Mouse (Mus musculus): Measurements from ENCODE around the gene Slc12a6. TPM values are rescaled to one million over a fixed set of nuclear protein-coding genes. Genes with fewer than 3 reads are reported as not detected.

Gene Slc12a6
- polyA plus RNA-seq (2012; rRNA removed) = 106 and 115 TPM in 2 replicates

DNA sequence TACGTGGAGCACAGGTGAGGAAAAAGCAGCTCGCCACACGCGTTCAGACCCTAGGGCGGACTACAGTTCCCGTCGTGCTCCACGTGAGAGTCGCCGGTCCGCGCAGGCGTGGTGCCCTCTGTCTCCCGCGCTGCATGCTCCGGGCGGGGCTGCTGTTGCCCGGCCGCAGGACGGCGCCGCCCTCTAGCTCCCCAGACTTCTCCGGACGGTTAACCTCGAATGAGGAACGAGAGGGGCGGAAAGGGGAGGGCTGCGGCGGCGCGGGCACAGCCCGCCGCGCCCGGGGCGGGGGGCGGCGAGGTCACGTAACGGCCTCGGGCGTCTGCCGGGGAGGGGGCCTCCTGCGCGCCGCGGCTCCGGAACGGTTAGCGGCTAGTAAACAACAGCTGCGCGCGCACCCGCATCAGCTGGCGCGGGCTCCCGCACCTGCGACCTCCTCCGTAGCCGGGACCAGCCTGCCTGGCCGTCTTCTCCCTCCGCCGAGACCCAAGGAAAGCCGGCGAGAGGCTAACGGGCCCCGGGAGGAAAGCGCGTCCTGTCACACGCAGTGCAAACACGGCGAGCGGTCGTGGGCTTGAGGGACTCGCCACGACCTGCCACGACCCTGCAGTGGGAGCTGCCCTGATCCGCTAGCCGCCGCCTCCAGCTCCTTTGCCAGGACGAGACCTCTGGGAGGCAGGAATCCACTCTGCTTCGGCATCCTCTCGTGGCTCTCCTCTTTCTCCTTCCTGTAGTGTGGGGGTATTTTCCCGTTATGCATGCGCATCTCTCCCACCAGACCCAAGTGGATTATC is at the start of gene Slc12a6:
Gene Slc12a6 (plus strand): TSS at position 378 of the 794 bp plus-strand sequence.
- peak; percentile 76 to 92 for DNase-seq (ENCODE audit: extremely low spot score in 1 of 2, low spot score in 1 of 2)

DNA sequence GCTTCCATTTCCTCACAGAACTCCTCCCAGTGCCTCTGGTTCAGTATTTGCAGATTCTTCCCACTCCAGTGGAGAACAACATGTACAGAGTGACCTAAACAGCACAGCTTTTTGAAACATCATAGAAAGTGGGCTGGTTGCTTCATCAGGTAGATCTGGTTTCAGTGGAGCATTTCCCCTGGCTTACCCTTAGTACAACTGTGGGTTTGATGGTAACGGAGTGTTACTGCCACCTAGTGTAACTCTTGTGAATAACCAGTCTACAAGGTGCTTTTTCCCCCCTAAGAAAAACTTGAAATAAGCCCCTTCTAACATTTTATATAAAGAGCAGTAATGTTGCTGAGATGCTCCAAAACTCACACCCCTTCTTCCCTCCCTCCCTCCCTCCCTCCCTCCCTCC is 49.6 kb upstream of the Slc12a6 start:
- DNase-seq (ENCODE audit: extremely low spot score in 1 of 2, low spot score in 1 of 2) = peak in 1 of 2 experiments; percentile 66

DNA sequence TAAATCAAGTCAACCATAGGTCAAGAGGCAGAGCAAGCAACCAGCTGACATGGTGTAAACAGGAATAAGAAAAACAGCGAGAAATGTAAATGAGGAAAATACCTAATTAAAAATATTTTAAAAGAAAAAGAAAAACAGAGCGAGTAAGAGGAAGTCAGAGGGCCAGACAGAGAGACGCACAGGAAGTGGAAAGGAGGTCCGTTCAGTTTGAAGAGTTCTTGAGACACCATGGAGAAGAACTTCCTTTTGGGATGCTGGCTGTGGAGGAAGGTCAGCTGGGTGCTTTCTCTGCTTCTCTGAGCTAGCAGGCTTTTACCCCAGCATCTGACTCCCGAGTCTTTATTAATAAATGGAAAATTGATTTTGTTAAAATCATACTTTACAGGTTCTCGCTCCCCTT is 48.0 kb upstream of the Slc12a6 start:
- no peak for DNase-seq (ENCODE audit: extremely low spot score in 1 of 2, low spot score in 1 of 2)

DNA sequence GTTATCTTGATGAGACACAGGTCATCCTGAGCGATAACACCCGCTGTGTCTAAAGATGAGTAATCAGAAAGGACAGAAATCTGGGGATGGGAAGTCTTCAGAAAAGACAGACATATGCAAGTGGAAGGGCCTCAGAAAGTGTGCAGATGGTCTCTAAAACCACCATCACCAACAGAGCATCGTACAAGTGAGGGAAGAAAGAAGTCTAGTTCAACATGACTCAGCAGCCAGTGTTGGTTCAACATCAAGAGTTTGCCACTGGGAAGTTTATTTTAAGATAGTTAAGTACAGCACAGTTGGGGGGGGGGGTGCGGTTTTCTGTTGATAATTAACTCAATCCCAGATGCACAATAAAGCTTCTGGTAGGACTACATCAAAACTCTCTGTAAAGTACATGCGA is 44.7 kb upstream of the Slc12a6 start:
- DNase-seq (ENCODE audit: extremely low spot score in 1 of 2, low spot score in 1 of 2) = no peak

DNA sequence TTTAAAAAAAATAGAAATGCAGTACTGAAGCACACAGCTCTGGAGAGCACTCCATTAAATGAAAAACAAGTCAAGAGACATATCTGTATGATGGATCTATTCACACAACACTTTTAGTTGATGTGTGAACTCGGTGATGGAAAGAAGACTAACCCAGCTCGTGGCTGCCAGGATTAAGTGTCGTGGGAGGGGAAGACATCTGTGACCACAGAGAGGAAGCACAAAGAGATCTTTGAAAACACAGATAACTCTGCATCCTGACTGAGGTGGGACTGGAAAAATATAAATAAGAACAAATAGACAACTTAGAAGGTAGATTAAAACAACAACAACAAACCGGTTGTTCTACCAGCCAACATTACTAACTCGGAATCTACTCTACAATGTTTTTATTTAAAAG is 43.0 kb upstream of the Slc12a6 start:
- peak in 1 of 2 experiments; percentile 39 for DNase-seq (ENCODE audit: extremely low spot score in 1 of 2, low spot score in 1 of 2)

DNA sequence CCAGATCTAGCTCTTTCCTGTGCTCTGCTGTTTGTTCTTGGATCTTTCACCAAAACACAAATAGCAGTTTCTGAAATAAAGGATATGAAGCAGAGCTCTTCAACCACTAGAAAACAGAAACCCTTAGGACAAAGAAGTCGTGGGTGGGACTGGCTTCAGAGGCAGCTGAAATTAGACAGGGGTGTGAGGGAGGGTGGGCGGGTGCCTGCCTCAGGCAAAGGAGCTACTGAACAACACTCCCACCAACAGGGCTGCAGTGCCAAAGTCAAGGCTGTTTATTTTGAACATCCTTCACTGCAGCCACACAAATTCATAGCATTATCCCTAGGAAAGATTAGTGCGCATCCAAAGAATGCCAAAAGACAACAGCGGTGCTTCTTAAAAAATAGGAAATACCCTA is 41.3 kb upstream of the Slc12a6 start:
- DNase-seq (ENCODE audit: extremely low spot score in 1 of 2, low spot score in 1 of 2) = peak in 1 of 2 experiments; percentile 61

DNA sequence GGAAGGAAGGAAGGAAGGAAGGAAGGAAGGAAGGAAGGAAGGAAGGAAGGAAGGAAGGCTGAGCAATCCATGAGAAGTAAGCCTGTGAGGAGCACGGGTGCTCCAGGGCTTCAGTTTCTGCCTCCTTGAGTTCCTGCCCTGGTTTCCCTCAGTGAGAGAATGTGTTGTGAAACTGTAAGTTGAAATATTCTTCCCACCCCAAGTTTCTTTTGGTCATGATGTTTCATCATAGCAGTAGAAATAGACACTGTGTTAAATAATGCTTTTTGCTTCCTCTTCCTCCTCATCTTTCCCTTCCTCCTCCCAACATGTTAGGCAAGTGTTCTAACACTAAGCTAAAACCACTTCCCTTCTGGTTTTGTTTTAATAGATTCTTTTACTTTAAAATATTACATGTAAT is 33.0 kb upstream of the Slc12a6 start:
- DNase-seq (ENCODE audit: extremely low spot score in 1 of 2, low spot score in 1 of 2) = no peak

DNA sequence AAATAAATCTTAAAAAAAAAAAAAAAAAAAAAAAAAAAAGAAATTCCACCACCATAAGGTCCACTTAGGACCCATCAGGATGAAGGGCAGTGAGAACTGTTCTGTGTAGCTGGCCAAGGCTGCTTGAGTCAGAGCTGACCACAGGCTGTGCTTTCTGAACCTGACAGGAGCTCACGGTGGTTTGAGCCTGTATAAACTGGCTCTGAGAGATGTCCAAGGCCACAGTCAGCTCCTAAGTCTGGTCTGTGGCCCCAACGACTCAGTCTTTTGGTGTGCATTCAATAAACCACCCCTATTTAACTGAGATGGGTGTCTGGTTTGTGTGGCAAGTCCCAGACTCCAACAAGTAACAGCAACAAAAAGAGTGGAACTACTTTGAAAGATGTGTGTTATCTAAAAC is 29.0 kb upstream of the Slc12a6 start:
- no peak for DNase-seq (ENCODE audit: extremely low spot score in 1 of 2, low spot score in 1 of 2)

DNA sequence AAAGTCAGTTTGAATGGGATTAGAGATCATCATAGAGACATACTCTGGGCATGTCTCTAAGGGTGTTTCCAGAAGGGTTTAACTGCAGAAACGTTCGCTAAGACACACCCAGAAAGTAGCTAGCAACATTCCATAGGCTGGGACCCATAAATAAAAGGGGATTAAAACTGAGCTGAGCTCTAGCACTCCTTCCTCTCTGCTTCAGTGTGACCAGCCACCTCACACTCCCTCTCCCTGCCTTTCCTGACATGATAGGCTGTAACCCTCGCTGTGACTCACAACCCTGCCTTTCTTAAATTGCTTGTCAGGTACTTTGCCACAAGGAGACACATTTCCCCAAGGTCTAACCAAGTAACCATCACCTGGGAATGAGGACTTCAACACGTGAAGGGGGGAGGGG is 27.6 kb upstream of the Slc12a6 start:
- no peak for DNase-seq (ENCODE audit: extremely low spot score in 1 of 2, low spot score in 1 of 2)

DNA sequence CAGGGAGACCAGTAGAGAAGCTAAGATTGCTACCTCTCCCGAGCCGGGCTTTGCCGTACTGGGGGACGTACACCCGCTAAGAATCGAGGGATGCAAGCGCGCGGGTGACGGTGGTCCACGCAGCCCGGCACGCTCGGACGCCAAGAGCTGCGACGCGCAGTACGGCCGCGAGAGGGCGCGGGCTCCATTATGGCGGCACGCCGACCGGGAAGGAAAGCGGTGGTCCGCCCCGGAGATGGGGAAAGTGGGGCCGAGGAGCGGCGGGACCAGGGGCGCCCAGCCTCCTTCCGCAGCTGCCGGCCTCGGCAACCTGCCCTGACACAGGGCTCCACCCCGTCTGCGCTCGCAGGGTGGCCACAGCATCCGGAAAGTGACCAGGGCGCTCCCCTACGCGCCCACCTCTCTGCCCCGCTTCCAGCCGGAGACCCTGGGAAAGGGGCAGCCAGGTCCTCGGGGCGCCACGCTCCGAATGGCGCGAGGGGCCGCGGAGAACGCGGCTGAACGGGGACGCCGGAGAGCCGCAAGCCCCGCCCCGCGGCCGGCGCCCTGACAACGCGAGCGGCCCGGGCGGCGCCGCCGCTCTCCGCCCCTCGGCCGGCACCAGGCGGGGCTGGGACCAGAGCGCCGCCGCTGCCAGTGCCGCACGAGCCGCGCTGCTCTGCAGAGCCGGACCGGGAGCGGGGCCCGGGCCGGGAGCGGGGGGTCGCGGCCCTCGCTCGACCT is 26.3 kb upstream of the Slc12a6 start, which contains the start of gene Lpcat4:
Gene Lpcat4 (plus strand): TSS at position 257 of the 723 bp plus-strand sequence.
- peak; percentile 76 to 94 for DNase-seq (ENCODE audit: extremely low spot score in 1 of 2, low spot score in 1 of 2)

DNA sequence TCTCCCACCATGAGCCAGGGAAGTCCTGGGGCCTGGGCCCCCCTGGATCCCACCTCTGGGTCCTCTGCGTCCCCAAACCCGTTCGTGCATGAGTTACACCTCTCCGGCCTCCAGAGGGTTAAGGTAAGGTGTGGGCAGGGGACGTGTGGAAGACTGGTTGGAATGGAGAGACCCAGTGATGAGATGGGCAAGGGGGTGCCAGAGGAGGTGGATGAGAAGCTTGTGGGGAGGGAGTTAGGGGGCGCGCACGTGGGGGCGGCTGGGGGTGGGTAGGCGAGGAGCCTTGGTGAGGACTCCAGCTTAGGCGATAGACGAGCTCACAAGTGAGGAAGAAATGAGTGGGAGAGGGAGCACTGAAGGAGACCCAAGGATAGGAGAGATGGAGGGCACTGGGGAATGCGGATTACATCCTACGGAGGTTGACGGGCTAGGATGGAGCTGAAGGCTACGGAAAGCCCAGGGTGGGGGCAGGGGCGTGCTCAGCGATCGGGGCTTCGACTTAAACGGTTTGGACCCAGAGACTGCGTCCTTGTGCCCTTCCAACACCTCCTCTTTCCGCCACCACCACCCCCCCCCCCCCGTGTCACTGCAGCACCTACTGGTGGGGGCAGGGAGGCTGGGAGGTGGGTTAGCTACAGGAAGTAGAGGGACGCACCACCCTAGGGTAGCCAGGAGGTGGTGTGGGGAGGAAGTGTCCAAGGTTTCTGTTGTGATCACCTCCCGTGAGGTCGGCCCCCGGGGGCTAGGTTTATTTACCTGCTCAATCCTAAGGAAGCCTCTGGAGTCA is 25.5 kb upstream of the Slc12a6 start:
- peak in 1 of 2 experiments; percentile 40 for DNase-seq (ENCODE audit: extremely low spot score in 1 of 2, low spot score in 1 of 2)

DNA sequence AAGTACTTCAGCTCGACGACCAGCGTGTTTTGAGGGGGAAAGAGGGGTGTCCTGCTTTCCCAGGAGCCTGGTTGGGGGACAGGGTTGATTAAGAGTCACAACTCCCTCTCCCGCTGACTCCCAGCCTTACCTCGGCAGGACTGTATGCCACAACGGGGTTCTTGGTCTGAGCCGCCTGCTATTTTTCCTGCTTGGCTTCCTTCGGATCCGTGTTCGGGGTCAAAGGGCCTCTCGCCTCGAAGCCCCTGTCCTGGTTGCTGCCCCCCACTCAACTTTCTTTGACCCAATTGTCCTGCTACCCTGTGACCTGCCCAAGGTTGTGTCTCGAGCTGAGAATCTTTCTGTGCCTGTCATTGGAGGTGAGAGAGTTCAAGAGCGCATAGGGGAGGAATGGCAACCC is 23.8 kb upstream of the Slc12a6 start:
- no peak for DNase-seq (ENCODE audit: extremely low spot score in 1 of 2, low spot score in 1 of 2)

DNA sequence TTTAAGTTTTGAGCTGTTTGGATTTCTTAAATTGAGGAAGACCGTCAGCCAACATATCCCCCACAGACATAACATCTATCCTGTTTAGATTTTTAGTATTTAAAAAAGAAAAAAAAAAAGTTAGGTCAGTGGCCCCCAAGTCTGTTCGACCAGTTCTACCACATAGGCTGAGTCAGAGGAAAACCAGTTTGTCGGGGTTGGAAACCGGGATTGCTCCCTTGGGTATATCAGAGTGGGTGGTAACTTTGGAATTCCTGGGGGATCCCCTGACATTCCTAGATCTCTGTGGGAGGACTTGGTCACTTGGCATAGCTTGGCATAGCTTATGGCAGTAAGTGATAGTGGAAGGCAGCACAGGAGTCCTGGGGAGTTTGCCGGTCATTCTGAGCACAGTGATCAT is 20.3 kb upstream of the Slc12a6 start:
- DNase-seq (ENCODE audit: extremely low spot score in 1 of 2, low spot score in 1 of 2) = no peak

DNA sequence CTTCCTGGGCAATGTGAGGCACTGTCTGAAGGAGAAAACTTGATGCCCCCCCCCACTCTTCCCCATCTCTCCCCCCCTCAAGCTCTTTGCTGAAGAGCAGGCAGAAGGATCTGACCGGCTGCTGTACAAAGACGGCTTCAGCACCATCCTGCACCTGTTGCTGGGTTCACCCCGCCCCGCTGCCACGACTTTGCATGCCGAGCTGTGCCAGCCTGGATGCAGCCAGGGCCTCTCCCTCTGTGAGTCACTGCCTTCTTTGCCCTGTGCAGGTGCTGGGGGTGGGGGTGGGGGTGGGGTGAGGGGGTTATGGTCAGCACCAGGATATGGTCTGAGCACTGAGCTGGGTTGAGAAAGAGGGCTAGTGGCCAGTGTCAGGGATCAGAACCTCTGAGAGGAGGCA is 19.4 kb upstream of the Slc12a6 start:
- DNase-seq (ENCODE audit: extremely low spot score in 1 of 2, low spot score in 1 of 2) = no peak

DNA sequence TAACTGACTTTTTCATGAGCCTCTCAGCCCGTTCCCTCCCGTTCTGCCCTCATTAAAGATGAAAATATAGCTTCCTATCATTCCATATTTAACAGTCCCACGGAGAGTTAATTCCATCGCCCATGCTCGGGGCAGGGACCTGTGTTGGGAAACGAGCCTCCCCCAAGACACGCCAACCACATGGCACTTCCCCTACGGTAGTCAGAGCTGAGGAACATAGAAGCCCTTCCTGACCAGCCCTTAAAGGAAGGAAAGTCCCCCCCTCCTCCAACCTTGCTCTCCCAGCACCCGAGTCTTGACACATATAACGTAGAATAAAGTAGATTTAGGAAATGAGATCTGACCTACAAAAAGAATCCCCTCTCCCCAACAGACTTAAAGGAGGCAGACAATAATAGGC is 18.3 kb upstream of the Slc12a6 start:
- no peak for DNase-seq (ENCODE audit: extremely low spot score in 1 of 2, low spot score in 1 of 2)

DNA sequence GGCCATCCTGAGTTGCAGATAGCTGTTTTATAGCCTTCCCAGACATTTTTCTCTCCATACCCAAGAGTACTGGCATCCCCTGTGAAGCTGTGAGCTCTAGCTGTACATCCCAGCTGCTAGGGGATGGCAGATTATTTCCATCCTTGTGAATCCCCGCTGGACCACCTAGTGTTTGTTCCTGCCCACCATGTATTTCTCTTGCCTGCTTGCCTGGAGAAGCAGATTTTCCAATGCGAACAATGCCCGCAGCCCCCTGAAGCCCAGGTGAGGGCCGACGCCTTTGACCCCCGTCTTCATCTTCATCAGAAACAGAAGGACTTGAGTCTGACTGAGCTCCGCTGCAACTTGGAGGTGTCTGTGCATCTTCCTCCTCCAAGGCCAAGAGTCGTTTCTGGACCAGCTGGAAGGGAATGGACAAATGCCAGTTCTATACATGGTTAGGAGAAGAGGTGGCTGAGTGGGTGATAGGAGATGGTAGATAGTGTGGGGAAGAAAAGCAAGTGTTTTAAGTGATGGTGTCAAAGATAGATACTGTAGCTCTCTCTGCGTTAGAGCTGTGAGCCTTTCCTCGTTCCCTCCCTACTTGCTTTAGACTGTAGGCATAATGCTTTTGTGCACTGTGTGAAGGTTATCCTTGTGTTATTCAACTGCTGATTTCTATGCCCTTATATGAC is 15.7 kb upstream of the Slc12a6 start:
- DNase-seq (ENCODE audit: extremely low spot score in 1 of 2, low spot score in 1 of 2) = peak in 1 of 2 experiments; percentile 63

DNA sequence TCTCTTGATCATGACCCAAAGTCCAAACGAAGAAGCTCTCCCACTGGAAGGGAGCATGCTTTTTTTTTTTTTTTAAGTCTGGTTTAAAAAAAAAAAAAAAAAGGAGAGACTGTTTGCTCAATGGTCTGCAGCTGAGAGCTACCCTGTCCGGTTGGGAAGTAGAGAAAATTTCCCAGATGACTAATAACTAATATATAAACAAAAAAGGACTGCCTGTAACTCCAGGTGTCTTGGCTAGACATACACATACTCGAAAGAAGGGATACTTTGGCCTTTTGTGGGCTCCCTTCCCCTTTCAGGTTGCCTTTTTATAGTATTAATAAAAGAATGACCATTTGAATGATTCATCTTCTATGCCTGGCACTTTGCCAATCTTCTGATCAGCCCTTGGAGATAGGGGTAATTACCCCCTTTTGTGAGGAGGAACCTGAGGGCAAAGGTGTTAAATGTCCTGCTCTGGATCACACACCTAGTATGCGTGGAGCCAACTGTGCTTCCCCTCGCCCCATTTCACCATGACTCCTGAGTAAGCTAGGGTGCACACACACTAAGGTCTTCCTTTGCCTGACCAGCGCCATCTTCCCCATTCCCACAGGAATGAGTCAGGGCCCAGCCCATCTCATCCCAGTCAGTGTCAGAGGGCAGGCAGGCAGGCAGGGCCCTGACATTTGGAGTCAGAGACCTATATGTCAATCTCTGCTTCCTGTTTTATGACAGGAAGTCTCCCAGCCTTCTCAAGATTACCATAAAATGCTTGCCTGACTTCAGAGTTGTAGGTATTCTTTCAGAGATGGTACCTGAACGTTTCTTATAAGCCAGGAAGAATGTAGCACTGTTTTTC is 10.7 kb upstream of the Slc12a6 start:
- DNase-seq (ENCODE audit: extremely low spot score in 1 of 2, low spot score in 1 of 2) = no peak

DNA sequence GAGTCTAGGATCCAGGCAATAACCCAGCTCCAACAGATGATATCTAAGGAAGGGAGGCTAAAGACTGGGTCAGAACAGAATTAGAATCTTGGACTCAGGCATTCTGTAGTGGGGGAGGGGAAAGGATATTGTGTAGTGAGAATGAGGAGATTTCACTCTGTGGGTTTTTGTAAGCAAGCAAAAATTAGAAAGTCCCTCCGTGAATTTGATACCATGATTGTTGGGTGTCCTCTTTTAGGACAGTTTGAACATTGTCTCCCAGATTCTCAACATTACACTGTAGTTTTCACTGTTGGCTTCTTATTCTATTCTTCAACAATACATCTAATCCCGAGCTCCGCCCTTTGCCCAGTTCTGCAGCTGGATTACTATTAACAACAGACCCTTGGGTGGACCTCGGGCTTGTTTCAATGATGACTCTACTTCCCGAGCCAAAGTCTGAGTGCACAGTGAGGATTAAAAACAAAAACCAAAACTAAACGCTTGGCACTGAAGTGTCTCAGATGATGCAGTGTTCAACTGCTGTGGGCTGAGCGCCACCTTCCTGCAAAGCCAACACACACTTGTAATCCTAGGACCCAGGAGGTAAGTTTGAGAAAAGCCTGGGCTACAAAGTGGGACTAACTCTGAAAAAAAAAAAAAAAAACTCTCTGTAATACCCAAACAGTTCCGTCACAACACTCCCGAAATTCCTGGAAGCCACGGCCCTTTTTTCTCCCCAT is 6.2 kb upstream of the Slc12a6 start, which contains the start of gene Nutm1:
Gene Nutm1 (minus strand): TSS at position 51 of the 722 bp plus-strand sequence.
- no peak for DNase-seq (ENCODE audit: extremely low spot score in 1 of 2, low spot score in 1 of 2)

Data from frontal cortex, adult 2 months (tissue).